Mouse (Mus musculus) left cerebral cortex, postnatal 25 days (tissue): ENCODE measurements around the gene AU040320. TPM values are rescaled to one million over a fixed set of nuclear protein-coding genes. Genes with fewer than 3 reads are reported as not detected.

Source experiments
- DNase-seq, 2 experiments: peaks; one replicate each; pipeline ENCODE4 v3.0.0; 2022; ENCODE audit warnings: low spot score in 2 of 2, mixed read lengths in 1 of 2
- intact Hi-C: fragments of 180-260 bp; cut with DNase I; formaldehyde crosslinking; loops from one replicate; pipeline ENCODE4 v1.15.1; 2025
- total RNA-seq, 2 experiments: library from RNA; stranded (reverse); gene quantifications; 2 replicates each; pipeline ENCODE4 v1.2.3; 2021

AU040320 gene
- 10 to 100 TPM; 51.5 to 65.0 TPM for total RNA-seq

DNA sequence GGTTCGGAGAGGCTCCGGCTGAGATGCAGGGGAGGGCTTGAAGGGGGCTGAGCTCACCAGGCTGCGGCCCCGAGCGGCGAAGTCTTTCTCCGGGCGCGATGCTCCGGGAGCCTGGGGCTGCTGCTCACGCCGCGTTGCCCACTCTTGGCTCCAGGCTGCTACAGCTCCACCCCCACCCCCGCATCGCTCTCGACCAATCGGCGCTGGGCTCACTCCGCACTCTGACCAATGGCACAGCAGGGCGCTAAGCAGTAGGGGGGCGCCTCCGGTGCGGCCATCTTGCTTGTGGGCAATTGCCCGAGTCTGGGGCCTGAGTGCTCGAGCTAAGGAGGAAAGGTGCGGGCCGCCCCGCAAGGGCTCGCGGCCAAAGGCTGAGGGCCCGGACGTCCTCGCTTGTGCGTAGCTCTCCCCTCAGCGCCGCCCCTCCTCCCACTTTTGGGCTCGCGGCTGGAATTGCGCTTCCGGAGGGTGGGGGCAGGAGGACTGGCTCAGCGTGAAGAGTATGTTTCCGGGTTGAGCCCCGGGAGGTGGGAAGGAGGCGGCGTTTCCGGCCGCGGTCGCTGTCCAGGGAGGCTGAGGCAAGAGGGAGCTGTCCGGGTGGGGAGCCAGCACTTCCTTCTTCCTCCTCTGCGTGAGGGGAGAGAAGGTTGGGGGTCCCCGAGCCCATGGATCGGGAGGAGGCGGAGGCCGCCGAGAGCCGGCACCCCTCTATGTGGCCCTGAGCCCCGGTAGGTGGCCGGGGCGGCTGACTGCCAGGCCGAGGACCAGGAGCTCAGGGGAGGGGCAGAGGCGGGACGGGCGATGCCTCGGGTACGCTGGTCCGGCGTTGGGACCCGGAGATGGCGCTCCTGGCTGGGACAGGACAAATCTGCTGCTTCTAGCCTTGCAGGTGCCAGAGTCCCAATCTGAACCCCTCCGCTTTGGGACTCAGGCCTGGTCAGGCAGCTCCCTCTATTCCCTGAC lies at the start of gene AU040320, which contains the start of gene Ncdn:
AU040320 (plus strand) TSS at position 277 of the 963 bp plus-strand sequence.
Ncdn (minus strand) TSS at position 171 of the 963 bp plus-strand sequence.
- intact Hi-C loops: loop anchor here (2.0 to 5.0 kb wide), 3 partner anchors 39 to 551 kb away; partner anchors contain the start of gene Thrap3
- DNase-seq: peak; percentile 98 to 99

DNA sequence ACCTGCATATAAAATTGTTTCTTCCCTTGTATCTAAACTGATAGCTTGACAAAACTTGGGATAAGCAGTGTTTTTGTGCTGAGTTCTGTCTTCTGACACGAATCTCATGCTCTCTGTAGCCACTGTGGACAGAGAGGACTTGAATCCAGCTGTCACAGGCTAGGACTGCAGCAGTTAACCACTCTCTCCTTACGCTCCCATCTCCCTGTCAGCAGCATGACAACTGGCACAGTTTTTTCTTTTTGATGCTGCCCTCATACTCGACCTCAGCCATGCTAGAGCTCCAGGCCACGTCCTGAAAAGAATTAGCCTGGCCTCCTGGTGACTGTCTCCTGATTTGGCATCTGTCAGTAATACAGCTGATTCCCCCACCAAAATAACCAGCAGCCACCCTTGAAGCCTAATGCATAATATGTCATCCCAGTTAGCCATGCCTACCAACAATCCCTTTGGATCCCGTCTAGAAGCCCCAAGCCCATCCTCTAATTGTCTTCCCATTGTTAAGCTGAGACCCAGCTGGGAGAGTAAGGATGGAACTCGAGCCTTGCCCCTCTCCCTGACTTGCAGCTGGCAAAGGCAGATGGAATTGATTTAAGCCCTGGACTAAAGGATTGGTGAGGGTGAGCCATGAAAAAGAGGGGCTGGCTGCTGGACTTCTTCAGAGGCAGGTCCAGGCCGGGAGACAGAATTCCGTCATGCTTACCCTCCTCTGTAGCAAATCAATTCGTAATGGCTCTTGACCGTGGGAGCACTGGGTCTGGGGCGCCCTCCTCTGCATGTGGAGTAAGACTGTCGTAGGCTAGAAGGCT lies 46.5 kb upstream of the AU040320 start:
- DNase-seq: no peak
- intact Hi-C loops: no loop called here

DNA sequence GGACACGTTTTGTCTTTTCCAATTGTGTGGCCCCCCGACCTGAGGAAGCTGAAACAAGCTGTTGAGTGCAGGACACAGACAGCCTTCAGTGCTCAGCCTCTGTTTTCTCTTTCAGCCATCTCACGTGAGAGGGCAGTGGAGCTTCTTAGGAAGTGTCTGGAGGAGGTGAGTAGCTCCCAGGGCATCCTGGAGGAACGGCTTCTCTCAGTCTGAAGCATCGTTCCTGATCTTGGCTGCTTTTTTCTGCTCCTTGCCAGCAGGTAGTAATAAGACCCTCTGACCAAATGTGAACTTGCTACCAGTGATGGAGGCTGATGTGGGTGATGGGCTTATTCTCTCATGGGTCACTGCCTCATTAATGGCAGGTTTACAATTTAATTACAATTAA lies 45.9 kb upstream of the AU040320 start:
- intact Hi-C loops: no loop called here
- no peak for DNase-seq

DNA sequence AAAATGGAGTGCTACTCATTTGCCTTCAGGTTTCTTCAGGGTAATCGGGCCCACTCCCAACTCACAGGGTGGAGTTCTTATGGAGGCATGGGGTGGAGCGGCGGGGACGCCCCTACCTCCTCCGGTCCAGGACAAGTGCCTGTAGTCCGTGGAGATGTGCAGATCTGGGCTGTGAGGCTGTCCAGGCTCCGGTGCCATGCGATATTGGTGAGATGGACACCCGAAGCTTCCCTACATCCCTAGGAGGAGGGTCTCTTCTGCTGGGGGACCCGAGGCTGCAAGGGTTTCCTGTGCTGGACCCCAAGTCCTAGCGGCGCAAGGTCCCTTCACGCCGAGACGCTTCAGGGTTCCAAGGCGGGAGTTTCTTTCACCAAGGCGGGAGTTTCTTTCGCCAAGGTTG lies 21.2 kb upstream of the AU040320 start:
- DNase-seq: no peak
- intact Hi-C loops: no loop called here

DNA sequence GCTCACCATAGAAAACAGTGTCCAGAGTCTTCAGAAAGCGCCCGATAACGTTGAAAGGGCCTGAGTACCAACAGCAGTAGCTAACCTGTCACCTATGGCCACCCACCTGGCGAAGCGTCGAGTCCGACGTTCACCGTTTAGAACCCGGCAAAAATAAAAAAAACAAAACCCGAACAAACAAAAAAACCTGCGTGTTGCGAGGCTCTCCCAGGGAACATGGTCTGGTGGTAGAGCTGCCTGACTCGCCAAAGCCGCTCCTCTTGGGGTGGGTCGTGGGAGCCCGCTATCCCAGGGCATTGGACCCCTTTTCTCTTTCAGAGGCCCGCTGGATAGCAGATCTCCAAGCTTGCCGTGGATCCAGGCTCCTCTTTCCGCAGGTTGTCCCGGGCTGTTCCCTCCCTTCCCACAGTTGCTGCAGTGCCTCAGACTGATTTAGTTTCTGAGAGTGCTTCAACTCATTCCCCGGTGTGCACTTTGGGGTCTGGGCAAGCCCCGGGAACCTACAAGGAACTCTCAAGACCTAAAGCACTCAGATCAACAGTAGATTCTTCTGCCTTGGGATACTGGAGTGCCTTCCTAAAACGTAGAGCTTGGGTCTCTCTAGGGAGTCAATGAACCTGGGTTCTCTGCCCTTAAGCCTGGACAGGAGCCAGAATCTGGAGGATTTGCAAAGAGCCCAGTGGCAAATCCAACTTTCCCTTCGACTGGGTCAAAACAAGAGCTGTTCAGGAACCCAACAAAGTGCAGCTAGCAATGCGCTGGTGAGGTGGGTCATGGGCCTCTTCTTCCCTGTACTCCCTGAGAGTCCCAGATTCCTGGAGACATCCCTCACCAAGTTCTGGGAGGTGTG lies 20.6 kb upstream of the AU040320 start:
- no peak for DNase-seq
- intact Hi-C loops: no loop called here

DNA sequence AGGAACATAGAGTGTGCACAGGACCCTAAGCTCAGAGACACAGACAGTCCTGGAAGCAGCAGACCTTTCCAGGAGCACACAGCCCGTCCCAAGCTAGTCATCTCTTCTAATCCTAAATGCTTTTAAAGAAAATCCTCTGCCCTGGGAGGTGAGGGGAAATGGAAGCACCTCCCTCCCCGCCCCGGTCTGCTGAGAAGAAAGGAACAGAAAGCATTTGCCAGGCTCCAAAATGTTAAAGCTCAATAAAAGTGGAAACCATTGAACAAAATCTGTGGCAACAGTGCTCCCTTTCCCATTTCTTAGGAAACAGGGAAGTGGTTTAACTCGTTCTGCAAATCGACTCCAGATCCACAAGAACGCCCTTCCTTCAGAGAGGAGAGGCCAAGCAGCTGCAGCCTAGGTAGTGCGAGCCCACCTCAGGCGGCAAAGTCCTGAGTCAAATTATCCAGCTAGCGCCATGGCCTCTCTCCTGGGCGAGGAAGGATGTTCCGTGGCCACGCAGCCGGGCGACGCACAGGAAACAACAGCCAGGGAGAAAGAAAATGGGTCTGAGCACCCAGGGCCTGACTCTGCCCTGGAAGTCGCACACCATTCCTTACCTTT lies 19.2 kb upstream of the AU040320 start:
- DNase-seq: no peak
- intact Hi-C loops: no loop called here

DNA sequence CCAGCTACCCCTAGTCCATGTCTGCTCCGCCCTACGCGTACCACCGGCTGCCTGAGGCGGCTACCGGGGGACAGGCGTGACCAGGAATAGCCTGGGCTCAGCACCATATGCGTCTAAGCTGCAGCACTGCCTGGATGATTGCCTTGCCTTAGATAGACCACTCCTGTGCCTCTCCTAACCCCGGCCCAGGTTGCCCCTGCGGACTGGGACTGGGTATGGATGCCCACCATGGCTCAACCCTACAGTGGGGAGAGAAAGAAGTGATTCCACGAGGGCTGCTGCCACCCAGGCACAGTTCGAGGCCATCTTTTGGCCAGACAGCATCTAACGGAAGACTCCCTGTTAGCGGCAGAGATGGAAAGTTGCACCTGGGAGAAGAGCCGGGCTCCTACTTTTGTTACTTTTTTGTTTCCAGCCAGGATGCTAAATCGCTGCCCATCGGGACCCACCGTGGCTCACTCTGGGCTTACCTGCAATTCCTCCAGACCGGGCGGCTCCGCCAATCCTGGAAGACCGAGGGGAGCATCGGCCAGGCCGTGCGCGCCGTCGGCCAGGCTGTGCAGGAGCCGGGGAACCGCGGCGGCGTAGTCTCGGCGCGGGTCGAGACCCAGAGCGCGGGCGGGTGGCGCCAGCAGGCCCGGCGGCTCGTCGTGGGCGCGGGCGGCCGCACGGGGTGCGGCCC lies 18.5 kb upstream of the AU040320 start:
- intact Hi-C loops: no loop called here
- no peak for DNase-seq

DNA sequence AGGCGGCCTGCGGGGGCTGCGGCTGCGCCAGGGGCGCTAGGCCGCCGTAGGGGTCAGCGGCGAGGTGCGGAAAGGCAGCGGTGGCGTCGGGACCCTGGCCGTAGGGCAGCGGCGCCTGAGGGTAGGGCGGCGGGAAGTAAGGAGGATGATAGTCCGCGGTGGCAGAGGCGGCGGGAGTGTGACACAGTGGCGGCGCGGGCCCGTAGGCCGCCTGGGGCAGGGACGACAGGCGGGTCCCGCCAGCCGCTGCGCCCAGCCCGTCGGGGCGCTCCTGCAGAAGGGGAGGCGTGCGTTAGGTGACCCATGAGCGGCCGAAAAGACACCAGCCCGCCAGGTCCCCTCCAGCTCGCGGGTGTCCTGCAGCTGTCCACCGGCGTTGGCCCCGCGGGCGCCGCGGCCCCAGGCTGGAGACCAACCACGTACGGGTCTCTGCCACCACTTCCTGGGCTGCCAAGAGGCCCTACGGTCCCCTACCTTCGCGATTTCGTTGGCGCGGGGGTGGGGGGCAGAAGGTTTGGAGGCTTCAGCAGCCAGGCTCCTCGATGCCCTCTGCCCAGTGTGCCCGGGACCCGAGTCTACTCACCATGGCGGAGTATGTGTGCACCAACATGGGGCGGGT lies 17.9 kb upstream of the AU040320 start:
- DNase-seq: no peak
- intact Hi-C loops: no loop called here

DNA sequence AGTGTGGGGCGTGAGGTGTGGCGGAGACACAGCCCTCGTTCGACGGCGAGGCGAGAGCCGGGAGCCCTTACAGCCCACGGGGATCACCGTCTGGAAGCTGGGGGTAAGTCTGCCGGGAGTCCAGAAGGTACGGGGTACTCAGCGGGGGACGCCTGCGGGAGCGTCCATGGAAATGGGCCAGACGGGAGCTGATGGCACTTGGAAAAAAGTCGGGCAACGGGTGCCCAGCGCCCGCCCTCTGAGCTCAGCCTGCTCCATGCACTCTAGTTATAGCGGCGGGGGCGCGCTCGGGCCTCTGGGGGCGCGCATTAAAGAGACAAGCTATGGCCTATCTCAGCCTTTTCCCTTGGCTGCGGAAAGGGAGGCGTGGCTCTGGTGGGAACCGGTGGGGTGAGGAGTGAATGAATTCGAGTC lies 17.3 kb upstream of the AU040320 start, which contains the start of gene Tfap2e:
Tfap2e (minus strand) TSS at position 240 of the 414 bp plus-strand sequence.
- no peak for DNase-seq
- intact Hi-C loops: no loop called here

DNA sequence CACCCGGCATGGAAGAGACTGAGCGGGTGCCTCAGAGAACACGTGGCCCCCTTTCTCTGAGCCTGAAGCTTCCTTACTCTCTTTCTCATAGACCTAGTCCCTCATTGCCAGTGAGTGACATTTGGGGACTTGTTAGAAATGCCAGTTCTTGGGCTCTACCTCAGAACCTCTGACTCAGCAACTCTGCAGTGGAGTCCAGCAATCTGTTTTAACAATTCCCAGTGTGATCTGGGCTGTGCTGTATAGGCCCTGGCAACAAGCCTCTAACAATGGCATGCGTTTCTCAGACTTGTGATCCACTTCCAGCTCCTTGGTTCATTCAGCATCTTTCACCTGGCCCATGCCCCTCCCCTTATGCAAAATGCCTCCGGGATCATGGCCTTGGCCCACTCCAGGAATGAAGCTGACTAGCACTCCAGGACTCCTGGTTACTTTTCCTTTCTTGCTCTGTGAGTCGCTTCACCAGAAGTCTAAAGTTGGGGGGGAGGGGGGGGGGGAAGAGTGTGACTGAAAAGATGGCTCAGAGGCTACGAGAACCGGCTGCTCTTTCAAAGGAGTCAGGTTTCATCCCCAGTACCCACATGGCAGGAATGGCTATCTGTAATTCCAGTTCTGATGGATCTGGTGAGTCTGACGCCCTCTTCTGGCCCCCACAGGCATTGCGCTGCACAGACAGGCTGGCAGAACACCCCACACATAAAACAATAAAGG lies 13.2 kb upstream of the AU040320 start:
- DNase-seq: no peak
- intact Hi-C loops: no loop called here

DNA sequence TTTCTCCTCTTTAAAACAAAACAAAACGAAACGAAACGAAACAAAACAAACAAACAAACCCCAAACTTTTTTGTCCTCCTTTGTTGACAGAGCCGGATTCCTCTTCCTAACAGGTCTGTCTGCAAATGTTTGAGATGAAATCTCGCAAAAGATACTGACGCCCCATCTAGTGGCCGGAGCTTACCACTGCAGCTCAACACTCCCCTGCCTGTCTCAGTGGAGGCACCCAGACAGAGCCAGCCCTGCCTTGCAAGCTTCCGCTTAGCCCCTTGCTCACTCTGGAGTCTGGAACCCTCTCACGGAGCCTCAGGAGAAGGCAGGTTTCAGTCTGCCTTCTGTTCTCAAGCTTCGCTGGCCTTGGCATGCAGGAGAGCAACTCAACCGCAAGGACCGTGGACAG lies 11.9 kb upstream of the AU040320 start:
- DNase-seq: peak; percentile 86 to 92
- intact Hi-C loops: loop anchor here (1.0 kb wide), 3 partner anchors 109 to 185 kb away; partner anchors contain the start of gene Clspn

DNA sequence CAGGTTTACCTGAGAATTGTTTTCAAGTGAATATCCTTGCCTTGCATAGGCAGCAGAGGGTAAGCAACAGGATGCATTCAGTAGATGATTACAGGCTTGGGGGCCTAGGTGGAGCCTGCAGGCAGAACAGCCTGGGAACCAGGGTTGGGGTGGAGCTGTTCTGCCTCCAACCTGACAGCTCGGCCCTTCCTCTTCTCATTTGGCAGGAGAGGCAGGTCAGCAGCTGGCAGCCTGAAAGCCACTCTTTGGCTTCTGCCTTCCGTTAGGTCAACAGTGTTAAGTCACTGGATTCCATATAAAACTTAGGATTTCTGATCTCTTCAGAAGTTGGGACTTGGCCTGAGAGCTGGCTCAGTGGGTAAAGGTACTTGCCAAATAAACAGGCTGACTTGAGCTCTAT lies 10.4 kb upstream of the AU040320 start:
- intact Hi-C loops: no loop called here
- no peak for DNase-seq

DNA sequence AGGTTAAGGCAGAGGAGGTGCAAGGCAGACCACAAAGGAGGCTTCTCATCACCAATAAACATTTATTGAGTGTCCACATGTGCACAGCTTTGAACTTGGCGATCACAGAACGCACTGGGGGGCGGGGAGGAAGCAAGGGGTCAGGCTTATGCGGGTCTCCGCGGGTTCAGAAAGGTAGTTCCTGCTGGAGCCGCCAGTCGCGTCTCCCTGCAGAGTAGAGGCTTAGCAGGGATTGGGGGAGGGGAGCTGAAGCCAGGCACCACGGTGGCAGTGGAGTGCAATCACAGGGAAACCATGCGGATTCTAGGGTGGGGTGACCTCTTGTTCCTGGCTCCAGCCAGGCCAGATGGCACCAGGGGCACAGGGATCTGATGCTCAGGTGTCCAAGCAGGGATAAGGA lies 9.6 kb upstream of the AU040320 start:
- intact Hi-C loops: no loop called here
- peak in 1 of 2 experiments; percentile 4 for DNase-seq

DNA sequence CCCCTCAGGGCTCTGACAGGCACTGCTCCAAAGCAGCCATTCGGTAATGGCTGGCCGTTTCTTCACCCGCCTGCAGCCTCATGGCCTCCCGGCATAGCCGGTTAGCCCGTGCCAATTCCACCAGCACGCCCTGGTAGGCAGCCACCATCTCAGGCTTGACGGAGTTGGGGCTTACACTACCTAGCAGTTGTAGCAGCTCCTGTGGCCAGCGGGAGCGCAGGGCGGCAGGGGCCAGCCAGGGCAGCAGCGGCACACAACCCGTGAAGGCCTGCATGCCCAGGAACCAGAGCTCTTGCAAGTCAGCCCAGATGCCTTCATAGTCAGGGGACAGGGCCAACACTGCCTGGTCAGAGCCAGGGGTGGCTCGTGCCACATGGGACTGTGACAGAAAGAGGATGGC lies 8.5 kb upstream of the AU040320 start:
- DNase-seq: no peak
- intact Hi-C loops: no loop called here

DNA sequence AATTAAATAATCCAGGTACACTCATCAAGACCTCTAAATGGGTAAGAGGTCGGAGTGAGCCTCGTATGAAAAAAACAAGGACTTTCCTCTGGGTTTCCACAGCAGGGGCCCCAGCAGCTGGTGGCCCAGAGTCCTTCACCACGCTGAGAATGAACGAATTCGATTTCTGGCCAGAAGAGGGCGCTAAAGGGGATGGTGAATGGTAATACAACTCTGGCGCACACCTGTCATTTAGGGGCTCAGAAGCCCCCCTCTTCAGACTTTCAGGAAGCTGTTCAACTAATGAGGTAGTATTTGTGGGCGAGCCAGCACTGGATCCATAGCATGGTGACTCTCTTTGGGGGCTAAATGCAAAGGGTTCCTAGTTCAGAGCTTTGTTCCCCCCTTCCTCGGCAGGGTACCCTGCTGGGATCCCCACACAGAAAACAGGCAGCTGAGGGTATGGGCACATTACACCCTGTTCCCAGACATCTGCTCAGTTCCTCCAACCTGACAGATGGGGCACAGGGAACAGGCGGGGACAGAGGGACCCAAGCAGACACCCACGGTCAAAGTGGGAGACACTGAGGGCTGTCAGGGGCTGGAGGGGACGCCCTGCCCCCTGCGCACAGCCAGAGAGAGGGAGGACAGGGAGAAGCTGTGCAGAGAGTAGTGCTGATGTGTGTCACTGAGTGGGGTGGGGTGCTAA lies 7.7 kb upstream of the AU040320 start:
- intact Hi-C loops: no loop called here

DNA sequence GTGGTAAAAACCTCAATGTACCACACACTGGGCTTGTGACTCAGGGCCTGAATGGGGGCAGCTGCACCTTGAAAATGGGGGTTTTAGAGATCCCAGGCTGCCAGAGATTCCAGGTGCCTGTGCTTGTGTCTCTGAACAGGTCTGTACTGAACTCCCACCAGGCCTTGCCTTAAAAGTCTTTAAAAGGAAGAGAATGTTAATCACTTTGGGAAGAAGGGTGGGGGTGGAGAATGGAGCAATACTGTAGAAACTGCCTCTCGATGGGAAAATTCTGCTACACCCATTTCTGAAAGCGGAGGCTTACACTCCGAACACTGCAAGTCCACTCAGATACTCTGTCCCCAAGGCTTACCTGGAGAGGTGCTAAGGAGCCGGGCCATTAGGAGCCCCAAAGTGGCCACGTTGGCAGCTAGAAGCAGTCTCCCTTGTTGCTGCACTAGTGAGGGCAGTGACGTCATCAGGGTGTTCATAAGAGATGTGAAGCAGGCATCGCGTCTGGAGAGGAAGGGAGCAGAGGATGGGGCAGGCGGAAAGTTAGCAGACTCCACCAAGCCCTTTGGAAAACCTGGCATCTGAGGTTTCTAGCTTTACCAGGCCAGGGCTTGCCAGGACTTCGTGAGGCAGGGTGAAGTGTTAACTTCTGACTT lies 7.0 kb upstream of the AU040320 start:
- intact Hi-C loops: no loop called here

More for the DNA sequence above, 7.7 kb upstream of the AU040320 start:
- peak; percentile 55 for DNase-seq

More for the DNA sequence above, 7.0 kb upstream of the AU040320 start:
- peak; percentile 18 to 51 for DNase-seq
